Mouse (Mus musculus): ENCODE results near the gene Trim8. TPM values are rescaled to one million over a fixed set of nuclear protein-coding genes. Genes with fewer than 3 reads are reported as not detected.

The Trim8 gene
- polyA plus RNA-seq, 1 experiment = 42.3 TPM

- Histone ChIP-seq H3K79me2 (ENCODE audit: control insufficient read depth, insufficient read depth) (no peaks in the 10 kb centered on the region), H3K36me3 (ENCODE audit: control insufficient read depth, insufficient read depth) (no peaks in the 10 kb centered on the region), H3K4me2 (ENCODE audit: low read depth) (no peak overlapping the region), H3K27me3 (ENCODE audit: control insufficient read depth, insufficient read depth, insufficient read length) (no peaks in the 10 kb centered on the region), H3K4me3 (no peak overlapping the region), H3ac (ENCODE audit: control insufficient read depth, insufficient read length) (no peak overlapping the region)
- TF ChIP-seq CEBPB (IDR thresholded peaks at IDR 0.05; ENCODE audit: insufficient read depth, poor library complexity, severe bottlenecking) (no peak), TCF3 (IDR thresholded peaks at IDR 0.05; ENCODE audit: insufficient read length, low read depth) (no peak), TCF12 (IDR thresholded peaks at IDR 0.05; ENCODE audit: insufficient read depth, poor library complexity, severe bottlenecking) (no peak), POLR2AphosphoS2 (IDR thresholded peaks at IDR 0.05; ENCODE audit: insufficient read length, low read depth) (no peak), MAX (IDR thresholded peaks at IDR 0.05; ENCODE audit: low read depth) (no peak), E2F4 (IDR thresholded peaks at IDR 0.05; ENCODE audit: insufficient read depth) (no peak), MYOG (IDR thresholded peaks at IDR 0.05; ENCODE audit: control insufficient read depth in 1 of 3, insufficient read depth in 1 of 3, insufficient read length in 2 of 3, low read depth in 2 of 3) (no peak), USF1 (IDR thresholded peaks at IDR 0.05; ENCODE audit: low read depth) (no peak), MYOD1 (IDR thresholded peaks at IDR 0.05; ENCODE audit: control insufficient read depth in 1 of 3, insufficient read length in 2 of 3, low read depth in 2 of 3) (no peak), POLR2A (IDR thresholded peaks at IDR 0.05; ENCODE audit: insufficient read length, low read depth) (no peak), REST (IDR thresholded peaks at IDR 0.05; ENCODE audit: insufficient read depth, insufficient read length) (no peak), SRF (IDR thresholded peaks at IDR 0.05; ENCODE audit: control insufficient read depth, insufficient read length, low read depth) (no peak)
Measured at GRCm38 (mm10) chr19:46532031-46532688, 30.7 kb downstream of the Trim8 start.

DNA sequence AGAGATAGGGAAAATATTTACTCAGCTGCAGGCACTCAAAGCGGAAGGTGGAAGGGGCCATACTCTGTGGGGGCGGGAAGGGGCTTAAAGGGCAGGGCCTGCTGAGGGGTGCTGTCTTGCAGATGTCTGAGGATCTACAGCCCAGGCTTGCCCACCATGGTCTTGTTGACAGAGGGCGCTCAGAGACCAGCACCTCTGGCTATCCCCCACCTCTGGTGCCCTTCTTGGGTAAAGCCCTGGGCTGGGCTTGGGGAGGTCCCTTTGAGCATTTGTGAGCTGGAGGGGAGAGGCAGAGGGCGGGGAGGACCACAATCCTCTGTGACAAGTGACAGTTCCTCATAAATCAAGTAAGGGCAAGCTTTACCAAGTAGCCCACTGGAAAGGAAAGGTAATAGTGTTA, 31.6 kb downstream of the Trim8 start:
- Histone ChIP-seq H3ac (ENCODE audit: control insufficient read depth, insufficient read length) (no peak overlapping the region), H3K4me3 (no peak overlapping the region), H3K4me2 (ENCODE audit: low read depth) (no peak overlapping the region), H3K79me2 (ENCODE audit: control insufficient read depth, insufficient read depth) (no peaks in the 10 kb centered on the region), H3K27me3 (ENCODE audit: control insufficient read depth, insufficient read depth, insufficient read length) (no peaks in the 10 kb centered on the region), H3K36me3 (ENCODE audit: control insufficient read depth, insufficient read depth) (no peaks in the 10 kb centered on the region)
- TF ChIP-seq SRF (IDR thresholded peaks at IDR 0.05; ENCODE audit: control insufficient read depth, insufficient read length, low read depth) (no peak), TCF12 (IDR thresholded peaks at IDR 0.05; ENCODE audit: insufficient read depth, poor library complexity, severe bottlenecking) (no peak), REST (IDR thresholded peaks at IDR 0.05; ENCODE audit: insufficient read depth, insufficient read length) (no peak), MAX (IDR thresholded peaks at IDR 0.05; ENCODE audit: low read depth) (no peak), POLR2AphosphoS2 (IDR thresholded peaks at IDR 0.05; ENCODE audit: insufficient read length, low read depth) (no peak), POLR2A (IDR thresholded peaks at IDR 0.05; ENCODE audit: insufficient read length, low read depth) (no peak), USF1 (IDR thresholded peaks at IDR 0.05; ENCODE audit: low read depth) (no peak), MYOG (IDR thresholded peaks at IDR 0.05; ENCODE audit: control insufficient read depth in 1 of 3, insufficient read depth in 1 of 3, insufficient read length in 2 of 3, low read depth in 2 of 3) (no peak), CEBPB (IDR thresholded peaks at IDR 0.05; ENCODE audit: insufficient read depth, poor library complexity, severe bottlenecking) (no peak)

- Histone ChIP-seq H3K27me3 (ENCODE audit: control insufficient read depth, insufficient read depth, insufficient read length) (no peaks in the 10 kb centered on the region), H3ac (ENCODE audit: control insufficient read depth, insufficient read length) (no peak overlapping the region), H3K79me2 (ENCODE audit: control insufficient read depth, insufficient read depth) (no peaks in the 10 kb centered on the region), H3K4me2 (ENCODE audit: low read depth) (no peak overlapping the region), H3K36me3 (ENCODE audit: control insufficient read depth, insufficient read depth) (no peaks in the 10 kb centered on the region), H3K4me3 (no peak overlapping the region)
- TF ChIP-seq TCF12 (IDR thresholded peaks at IDR 0.05; ENCODE audit: insufficient read depth, poor library complexity, severe bottlenecking) = no peak
- no peak for TF ChIP-seq SRF (IDR thresholded peaks at IDR 0.05; ENCODE audit: control insufficient read depth, insufficient read length, low read depth)
- no peak for TF ChIP-seq MYOG (IDR thresholded peaks at IDR 0.05; ENCODE audit: control insufficient read depth in 1 of 3, insufficient read depth in 1 of 3, insufficient read length in 2 of 3, low read depth in 2 of 3)
- no peak for TF ChIP-seq POLR2A (IDR thresholded peaks at IDR 0.05; ENCODE audit: insufficient read length, low read depth)
- TF ChIP-seq E2F4 (IDR thresholded peaks at IDR 0.05; ENCODE audit: insufficient read depth) = no peak
- TF ChIP-seq USF1 (IDR thresholded peaks at IDR 0.05; ENCODE audit: low read depth) = no peak
- TF ChIP-seq POLR2AphosphoS2 (IDR thresholded peaks at IDR 0.05; ENCODE audit: insufficient read length, low read depth) = no peak
- TF ChIP-seq MAX (IDR thresholded peaks at IDR 0.05; ENCODE audit: low read depth) = no peak
- TF ChIP-seq CEBPB (IDR thresholded peaks at IDR 0.05; ENCODE audit: insufficient read depth, poor library complexity, severe bottlenecking) = no peak
- no peak for TF ChIP-seq TCF3 (IDR thresholded peaks at IDR 0.05; ENCODE audit: insufficient read length, low read depth)
- no peak for TF ChIP-seq REST (IDR thresholded peaks at IDR 0.05; ENCODE audit: insufficient read depth, insufficient read length)
Measured at GRCm38 (mm10) chr19:46533525-46533924, 32.0 kb downstream of the Trim8 start.

GRCm38 (mm10) chr19:46534542-46535098, 33.1 kb downstream of the Trim8 start:
- Histone ChIP-seq H3K36me3 (ENCODE audit: control insufficient read depth, insufficient read depth) (no peaks in the 10 kb centered on the region), H3K4me3 (no peak overlapping the region), H3K4me2 (ENCODE audit: low read depth) (no peak overlapping the region), H3K27me3 (ENCODE audit: control insufficient read depth, insufficient read depth, insufficient read length) (no peaks in the 10 kb centered on the region), H3ac (ENCODE audit: control insufficient read depth, insufficient read length) (no peak overlapping the region), H3K79me2 (ENCODE audit: control insufficient read depth, insufficient read depth) (no peaks in the 10 kb centered on the region)
- TF ChIP-seq MYOG (IDR thresholded peaks at IDR 0.05; ENCODE audit: control insufficient read depth in 1 of 3, insufficient read depth in 1 of 3, insufficient read length in 2 of 3, low read depth in 2 of 3) (no peak), POLR2AphosphoS2 (IDR thresholded peaks at IDR 0.05; ENCODE audit: insufficient read length, low read depth) (no peak)

DNA sequence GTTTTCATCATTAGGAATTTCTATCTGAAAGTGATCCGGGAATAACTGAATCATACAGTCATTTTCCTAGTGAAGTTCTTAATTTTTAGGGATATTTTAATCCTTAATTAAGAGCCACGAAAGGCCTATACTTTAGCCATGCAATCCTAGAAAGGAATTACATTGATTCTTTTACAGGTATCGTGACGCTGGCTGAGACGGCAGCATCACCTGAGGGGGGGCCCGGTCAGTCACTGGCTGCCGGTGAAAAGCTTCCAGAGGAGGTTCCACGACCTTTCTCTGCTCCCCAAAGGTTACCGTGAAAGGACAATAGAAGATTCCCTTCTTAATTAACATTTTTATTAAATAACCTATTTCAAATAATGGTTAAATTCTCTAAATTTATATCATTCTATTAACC, 35.9 kb downstream of the Trim8 start:
- Histone ChIP-seq H3ac (ENCODE audit: control insufficient read depth, insufficient read length) (no peak overlapping the region), H3K4me2 (ENCODE audit: low read depth) (no peak overlapping the region), H3K36me3 (ENCODE audit: control insufficient read depth, insufficient read depth) (no peaks in the 10 kb centered on the region), H3K79me2 (ENCODE audit: control insufficient read depth, insufficient read depth) (no peaks in the 10 kb centered on the region), H3K27me3 (ENCODE audit: control insufficient read depth, insufficient read depth, insufficient read length) (no peaks in the 10 kb centered on the region), H3K4me3 (no peak overlapping the region)
- TF ChIP-seq CEBPB (IDR thresholded peaks at IDR 0.05; ENCODE audit: insufficient read depth, poor library complexity, severe bottlenecking) (no peak), MYOD1 (IDR thresholded peaks at IDR 0.05; ENCODE audit: control insufficient read depth in 1 of 3, insufficient read length in 2 of 3, low read depth in 2 of 3) (no peak), POLR2AphosphoS2 (IDR thresholded peaks at IDR 0.05; ENCODE audit: insufficient read length, low read depth) (no peak), SRF (IDR thresholded peaks at IDR 0.05; ENCODE audit: control insufficient read depth, insufficient read length, low read depth) (no peak)
